Mouse (Mus musculus) CH12F3 (cell line): ENCODE measurements around the gene Prdm16.

Experiments
- in situ Hi-C: fragments of 300-500 bp; cut with MboI; formaldehyde crosslinking; loops from 2 replicates; pipeline ENCODE4 v1.14.3; 2020; ENCODE audit warnings: low sequenced_read_pairs

Prdm16 gene

GRCm38 (mm10) chr4:154640443-154641295 lies 4.0 kb upstream of the Prdm16 start:
- in situ Hi-C loops, result no loop called here

GRCm38 (mm10) chr4:154639591-154640442 lies 3.1 kb upstream of the Prdm16 start:
- in situ Hi-C loops, result no loop called here

GRCm38 (mm10) chr4:154639126-154639525 lies 2.5 kb upstream of the Prdm16 start:
- in situ Hi-C loops, result no loop called here

- in situ Hi-C loops, result no loop called here
Measured at GRCm38 (mm10) chr4:154638320-154638886, 1.7 kb upstream of the Prdm16 start.

GRCm38 (mm10) chr4:154637468-154638319 lies 1.0 kb upstream of the Prdm16 start:
- in situ Hi-C loops, result no loop called here

GRCm38 (mm10) chr4:154636053-154636433 lies 630 bp downstream of the Prdm16 start:
- in situ Hi-C loops, result no loop called here

GRCm38 (mm10) chr4:154635241-154636052 lies 1.2 kb downstream of the Prdm16 start:
- in situ Hi-C loops, result no loop called here

GRCm38 (mm10) chr4:154634470-154635240 lies 2.0 kb downstream of the Prdm16 start:
- in situ Hi-C loops, result no loop called here

GRCm38 (mm10) chr4:154634001-154634400 lies 2.7 kb downstream of the Prdm16 start:
- in situ Hi-C loops, result no loop called here

- in situ Hi-C loops, result no loop called here
Measured at GRCm38 (mm10) chr4:154632800-154633764, 3.6 kb downstream of the Prdm16 start.

GRCm38 (mm10) chr4:154630763-154631162 lies 5.9 kb downstream of the Prdm16 start:
- in situ Hi-C loops, result no loop called here

- in situ Hi-C loops, result no loop called here
Measured at GRCm38 (mm10) chr4:154627419-154628142, 9.1 kb downstream of the Prdm16 start.

GRCm38 (mm10) chr4:154626282-154626681 lies 10.4 kb downstream of the Prdm16 start:
- in situ Hi-C loops, result no loop called here

- in situ Hi-C loops, result no loop called here
Measured at GRCm38 (mm10) chr4:154625710-154626109, 11.0 kb downstream of the Prdm16 start.

- in situ Hi-C loops, result no loop called here
Measured at GRCm38 (mm10) chr4:154623241-154623640, 13.4 kb downstream of the Prdm16 start.

- in situ Hi-C loops, result no loop called here
Measured at GRCm38 (mm10) chr4:154622521-154622920, 14.2 kb downstream of the Prdm16 start.

- in situ Hi-C loops, result no loop called here
Measured at GRCm38 (mm10) chr4:154611167-154611566, 25.5 kb downstream of the Prdm16 start.
